Mouse (Mus musculus): ENCODE measurements at regions not wholly inside any gene's neighbourhood (a gene's known extent, or its start where the extent isn't known, plus 50 kb on each side); places are given as distances from the start of the nearest gene placed in this dataset.
"Not testable (repeated sequence)": the region's sequence is repeated elsewhere in the genome, so short reads cannot be mapped to it uniquely, and the experiment has no call there.

DNA sequence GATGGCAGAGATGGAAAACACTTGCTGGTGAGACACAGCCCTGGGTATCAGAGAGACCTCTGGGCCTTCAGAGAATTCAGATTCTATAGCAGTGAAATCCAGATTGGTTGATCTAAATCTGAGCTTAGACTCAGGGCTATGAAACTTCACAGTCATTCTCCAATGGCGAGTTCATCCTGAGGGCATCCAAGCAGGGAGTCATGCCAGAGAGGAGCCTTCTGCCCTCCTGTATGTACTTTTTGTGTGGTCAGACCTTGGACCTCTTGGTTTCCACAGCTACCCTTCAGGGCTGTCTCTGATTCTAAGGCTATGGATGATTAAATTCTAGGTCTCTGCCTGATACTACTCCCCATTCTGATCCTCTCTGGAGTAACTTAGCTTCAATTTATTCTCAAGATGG lies 122.0 kb upstream of the Mettl15 start:
- no peak for DNase-seq (ENCODE audit: low spot score)

DNA sequence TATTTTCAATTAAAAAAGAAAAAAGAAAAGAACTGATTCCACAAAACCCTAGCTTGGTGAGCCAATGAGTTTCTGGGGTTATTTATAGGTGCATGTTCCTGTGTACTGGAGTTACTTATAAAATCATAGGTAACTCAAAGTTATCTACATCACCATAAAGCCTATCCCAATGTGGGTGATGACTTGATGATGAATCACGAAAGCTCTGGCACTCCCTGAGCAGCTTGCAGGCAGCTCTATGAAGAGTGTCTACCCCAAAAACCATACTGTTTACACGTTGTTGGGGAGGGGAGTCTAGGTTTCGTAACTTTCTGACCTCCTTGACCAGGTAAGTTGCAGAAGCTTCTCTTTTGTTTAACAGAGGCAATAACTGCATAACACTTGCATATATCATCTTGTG lies 123.7 kb upstream of the Mettl15 start:
- DNase-seq (ENCODE audit: low spot score) = no peak

DNA sequence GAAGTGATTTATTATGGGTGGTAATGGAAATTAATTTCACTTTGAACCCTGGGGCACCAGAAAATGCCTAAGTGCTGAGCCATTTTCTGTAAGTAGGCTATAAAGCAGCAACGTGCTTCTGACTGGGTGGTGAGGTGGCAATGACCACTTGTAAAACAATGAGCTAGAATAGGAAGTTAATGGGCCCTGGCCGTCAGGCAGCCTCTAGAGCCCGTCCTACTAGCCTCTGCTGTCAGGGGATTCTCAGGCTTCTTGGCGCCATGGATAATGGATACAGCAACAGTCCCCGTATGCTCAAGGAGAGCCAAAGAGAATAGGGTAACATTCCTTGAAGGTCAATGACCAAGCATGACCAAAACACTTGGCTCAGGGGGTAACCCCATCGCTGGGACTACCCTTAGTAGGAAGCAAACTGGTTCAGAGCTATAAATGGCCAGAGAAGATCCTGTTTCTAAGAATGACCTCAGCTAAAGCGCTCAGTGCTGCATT lies 126.1 kb upstream of the Mettl15 start:
- DNase-seq (ENCODE audit: low spot score) = no peak

DNA sequence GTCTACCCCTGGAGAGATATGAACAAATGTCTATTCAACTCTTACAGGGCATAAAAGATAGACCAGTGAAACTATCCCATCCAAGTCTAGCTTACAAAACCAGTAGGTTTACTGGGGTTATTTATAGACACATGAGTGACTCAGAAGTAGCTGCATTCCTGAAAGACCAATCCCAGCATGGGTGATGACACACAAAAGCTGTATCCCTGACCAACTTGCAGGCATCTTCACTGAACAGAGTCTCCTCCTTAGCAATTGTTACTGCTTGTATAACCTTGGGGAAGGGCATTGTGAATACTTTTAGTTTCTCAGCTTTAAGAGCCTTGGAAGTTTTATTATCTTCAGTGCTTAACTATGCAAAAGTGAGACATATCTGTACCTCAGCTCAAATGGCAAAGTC lies 139.6 kb upstream of the Mettl15 start:
- no peak for DNase-seq (ENCODE audit: low spot score)

DNA sequence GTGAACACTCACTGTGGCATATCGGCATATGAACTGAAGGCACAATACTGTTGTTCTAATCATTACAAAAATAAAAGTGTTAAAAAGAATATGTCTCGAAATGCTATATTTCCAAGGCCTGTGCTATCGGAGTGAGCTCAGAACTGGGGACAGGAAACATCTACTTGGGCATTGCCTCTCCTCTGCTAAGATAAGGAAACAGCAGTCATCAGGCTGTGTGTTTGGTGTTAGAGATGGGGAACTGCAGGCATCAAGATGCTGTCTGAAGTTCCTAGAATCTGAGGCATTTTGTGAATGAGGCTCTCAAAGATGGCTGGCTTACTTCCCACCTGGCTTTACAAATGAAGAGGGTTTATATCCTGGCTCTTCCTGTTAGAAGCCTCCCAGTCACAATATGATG lies 150.6 kb upstream of the Mettl15 start:
- no peak for DNase-seq (ENCODE audit: low spot score)

DNA sequence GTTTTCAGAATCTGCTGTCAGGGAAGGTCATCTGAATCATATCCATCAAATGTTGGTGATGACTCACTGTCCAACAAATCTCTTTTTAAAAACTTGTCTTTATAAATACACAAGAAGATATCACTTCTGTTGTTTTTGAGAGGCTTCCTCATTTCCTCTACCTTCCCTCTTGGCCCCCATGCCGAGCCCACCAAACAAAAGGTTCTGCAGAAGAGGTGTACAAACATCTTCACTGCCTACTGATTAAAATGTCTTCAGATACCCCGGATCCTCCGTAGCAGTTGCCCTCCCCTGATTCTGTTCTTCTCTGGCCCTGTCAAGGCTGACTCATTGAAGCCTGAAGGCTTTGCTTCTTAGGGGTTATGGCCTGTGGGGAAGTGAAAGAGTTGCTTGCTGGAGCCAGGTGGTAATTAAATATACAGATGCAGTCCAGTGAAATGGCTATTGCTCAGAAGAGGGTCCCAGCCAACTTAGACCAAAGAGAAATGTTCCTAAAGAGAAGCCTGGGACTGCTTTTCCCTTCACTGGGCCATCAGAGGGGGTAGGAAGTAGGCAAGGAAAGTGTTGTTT lies 162.1 kb upstream of the Mettl15 start:
- DNase-seq (ENCODE audit: low spot score) = no peak

DNA sequence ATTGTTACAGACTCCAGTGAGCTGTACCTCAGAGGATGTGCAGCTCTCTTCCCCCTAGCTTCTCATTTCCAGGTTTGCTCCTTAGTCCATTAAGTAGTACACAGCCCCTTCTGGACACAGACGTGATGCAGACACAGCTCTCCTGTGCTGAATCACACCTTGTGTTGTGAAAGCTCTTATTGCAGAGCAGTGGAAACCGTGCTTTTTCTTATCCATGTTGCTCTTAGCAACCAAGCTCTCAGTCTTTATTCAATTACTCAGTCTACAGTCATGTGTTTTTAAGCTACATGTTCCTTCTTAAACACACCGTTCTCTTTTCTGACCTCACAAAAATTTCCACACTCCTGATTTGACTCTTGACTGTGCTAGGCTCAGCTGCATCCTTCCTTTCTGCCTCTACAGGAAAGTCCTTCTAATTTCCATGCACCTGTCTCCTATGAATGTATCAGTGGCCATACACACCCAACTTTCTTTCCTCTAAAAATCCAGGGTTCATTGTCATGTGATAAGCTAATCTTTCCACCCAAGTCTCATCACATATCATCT lies 163.0 kb upstream of the Mettl15 start:
- DNase-seq (ENCODE audit: low spot score) = no peak

DNA sequence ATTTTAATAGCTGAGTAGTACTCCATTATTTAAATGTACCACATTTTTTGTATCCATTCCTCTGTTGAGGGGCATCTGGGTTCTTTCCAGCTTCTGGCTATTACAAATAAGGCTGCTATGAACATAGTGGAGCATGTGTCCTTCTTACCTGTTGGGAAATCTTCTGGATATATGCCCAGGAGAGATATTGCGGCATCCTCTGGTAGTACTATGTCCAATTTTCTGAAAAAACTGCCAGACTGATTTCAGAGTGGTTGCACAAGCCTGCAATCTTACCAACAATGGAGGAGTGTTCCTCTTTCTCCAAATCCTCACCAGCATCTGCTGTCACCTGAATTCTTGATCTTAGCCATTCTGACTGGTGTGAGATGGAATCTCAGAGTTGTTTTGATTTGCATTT lies 181.7 kb upstream of the Mettl15 start:
- DNase-seq (ENCODE audit: low spot score) = not testable (repeated sequence)

DNA sequence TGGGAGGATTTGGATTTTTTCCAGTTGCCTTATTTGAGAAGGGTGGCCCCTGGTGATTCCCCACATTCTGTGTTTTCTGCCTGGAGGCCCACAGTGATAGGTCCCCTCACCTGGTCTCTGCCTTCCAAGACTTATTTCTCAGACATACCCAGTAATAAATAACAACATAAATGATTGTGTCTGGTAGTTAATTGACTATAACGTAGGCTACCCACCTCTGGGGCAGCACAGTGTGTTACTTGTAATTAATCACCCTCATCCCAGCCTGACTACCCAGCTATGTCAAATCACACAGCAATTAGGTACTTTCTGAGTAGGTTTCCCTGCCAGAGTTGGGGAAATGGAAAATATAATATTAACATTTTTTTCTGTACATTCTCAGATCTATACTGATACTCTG lies 190.2 kb upstream of the Bdnf start:
- DNase-seq (ENCODE audit: low spot score) = no peak

DNA sequence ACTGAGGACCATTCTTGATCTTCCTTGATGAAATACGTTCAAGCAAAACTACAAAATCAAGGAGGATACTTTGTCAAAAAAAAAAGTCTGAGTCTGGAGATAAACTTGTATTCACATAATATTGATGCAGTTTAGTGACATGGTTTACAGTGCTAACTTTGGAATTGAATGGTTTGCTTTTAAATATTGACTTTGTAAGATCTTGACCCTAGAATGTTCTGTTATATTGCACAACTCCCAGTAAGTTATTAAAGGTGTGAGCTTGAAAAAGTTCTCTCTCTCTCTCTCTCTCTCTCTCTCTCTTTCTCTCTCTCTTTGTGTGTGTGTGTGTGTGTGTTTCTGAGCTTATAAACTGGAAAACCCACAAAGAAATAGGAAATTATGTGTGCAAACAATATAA lies 186.9 kb upstream of the Bdnf start:
- DNase-seq (ENCODE audit: low spot score) = no peak

DNA sequence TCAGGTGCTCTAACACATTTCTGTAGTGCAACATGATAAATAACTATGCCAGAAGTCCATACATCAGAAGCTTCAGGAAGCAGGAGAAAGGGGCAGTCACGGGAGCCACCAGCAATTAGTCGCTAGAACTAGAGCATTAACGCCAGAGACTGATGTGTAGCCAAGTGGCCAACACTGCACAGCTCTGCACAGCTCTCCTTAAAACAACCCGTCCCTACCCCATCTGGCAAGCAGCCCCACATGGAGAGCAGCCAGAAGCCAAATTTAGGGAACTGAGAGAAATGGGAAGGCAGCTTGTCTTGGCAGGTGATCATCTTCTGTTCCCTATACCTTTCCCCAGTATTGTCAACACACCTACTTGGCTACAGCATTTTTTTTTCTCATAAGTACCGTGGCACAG lies 172.3 kb upstream of the Bdnf start:
- no peak for DNase-seq (ENCODE audit: low spot score)

DNA sequence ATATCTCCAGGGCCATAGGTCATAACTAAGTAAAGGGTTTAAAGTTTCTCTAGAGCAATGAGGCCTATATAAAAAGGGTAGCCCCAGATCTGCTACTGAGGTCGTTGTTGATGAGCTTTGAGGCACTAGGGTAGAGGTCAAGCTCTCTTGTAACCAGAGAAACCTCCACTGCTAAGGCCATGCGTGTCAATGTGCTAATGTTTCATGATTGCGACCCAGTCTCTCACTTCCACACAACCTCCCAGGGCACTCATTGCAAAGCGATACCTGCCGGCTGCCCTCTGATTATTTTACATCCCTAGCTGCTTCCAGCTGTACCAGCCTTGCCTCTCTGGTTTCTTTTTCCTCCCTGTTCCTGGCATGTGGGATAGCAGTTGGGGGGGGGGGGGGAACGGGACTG lies 169.6 kb upstream of the Bdnf start:
- no peak for DNase-seq (ENCODE audit: low spot score)

DNA sequence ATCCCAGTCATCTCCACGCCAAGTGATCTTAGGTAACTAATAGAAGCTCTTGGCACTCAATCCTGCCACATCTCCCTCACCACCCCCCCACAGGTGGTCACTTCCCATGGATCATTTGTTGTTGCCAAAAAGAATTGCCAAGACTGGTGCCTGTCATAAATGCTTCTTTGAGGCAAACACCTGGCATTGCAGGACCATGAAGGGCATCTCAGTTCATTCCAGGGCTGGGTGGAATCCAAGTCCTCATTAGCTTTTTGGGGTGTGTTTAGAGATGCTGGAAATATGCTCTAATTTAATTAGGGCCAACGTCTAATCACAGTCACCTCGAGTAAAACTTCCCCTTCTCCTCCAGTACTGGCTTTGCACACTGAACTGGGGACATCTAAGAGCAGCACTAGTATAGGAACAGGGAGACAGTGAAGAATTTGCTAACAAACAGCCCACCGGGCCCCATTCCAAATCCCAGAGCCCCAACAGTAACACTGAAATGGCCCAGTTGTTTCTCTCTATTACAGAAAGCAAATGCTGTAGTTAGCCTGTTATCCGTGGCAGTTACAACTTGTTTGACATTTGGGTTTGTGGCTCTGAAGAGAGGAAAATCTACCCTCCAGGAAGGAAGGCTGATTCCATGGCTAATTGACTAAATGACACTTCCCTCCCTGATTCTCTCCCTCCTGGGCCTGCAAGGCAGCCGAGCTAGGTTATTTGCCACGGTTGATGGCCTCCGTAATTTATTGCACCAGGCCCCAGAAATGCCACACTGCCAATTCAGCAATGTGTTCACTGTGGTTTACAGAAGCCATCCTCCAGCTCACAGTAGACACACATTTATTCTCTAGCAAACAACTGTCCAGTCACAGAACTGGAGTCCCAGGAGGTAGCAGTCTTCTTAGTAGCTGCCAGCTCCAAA lies 164.2 kb upstream of the Bdnf start:
- peak; percentile 2 for DNase-seq (ENCODE audit: low spot score)

DNA sequence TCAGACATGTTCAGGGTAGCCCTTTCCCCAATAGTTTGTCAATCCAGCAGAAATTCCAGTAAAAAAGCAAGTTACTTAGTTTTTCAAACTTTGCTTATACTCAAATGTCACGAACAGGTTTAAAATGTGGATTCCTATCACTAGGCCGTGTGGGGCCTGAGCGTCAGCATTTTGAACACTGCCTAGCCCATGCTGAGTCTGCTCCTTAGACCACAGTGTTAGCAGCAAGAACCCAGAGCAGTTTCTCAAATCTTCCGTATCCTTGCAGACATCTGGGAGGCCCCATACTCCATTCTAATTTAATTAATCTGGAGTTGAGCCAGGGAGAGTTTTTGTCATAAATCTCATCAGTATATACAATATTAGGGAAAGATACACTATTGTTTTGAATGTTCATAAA lies 163.4 kb upstream of the Bdnf start:
- DNase-seq (ENCODE audit: low spot score) = no peak

DNA sequence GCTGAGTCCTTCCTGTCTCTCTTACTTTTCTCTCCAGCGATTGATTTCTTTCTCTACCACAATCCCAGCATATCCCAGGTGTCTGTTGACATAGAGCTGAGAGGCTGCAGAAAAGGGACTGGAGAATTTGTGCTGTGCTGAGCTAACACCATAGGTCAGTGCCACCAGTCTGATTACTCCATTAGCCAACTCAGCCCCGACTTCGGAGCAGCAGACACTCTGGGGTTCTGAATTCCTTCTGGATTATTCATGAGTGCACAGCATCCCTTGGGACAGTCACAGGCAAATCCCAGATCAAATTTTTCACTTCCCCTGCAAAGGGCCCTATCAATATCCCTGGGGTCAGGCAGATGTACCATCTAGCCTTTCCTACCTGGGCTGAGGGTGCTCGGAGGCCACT lies 155.2 kb upstream of the Bdnf start:
- DNase-seq (ENCODE audit: low spot score) = no peak

DNA sequence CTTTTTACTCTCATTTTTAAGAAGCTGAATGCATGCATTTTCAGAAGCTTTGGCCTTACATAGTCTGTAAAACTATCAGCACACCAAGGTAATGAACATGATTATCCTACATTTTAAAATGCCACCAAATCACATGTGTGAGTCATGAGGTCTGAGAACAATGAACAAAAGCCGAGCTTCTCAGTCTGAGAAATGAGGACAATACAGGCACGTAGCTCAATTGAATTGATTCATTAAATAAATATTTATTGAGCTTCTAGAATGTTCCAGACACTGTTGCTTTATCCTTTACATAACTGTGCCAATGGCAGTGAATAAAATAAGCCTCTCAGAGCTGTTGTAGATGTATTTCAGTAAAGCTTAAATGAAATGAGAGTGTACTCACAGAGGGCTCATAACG lies 154.0 kb upstream of the Bdnf start:
- DNase-seq (ENCODE audit: low spot score) = no peak

DNA sequence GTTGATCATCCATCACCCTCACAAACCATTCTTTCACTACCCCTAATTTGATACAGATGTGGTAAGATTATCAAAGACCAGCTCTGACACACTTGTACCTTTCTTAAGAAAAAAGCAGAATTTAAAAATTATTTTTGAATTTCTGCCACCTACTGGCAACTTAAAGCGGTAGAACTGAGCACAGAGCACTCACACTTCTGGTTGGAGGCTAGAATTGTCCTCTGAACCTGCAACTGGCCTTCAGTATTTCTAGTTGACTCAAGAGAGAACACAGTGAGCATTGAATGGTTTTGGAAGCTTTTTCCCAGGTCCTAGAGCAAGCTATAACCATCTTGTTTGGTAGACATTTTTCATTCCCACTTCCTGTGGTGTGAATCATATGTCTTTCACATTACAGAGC lies 135.0 kb upstream of the Bdnf start:
- no peak for DNase-seq (ENCODE audit: low spot score)

DNA sequence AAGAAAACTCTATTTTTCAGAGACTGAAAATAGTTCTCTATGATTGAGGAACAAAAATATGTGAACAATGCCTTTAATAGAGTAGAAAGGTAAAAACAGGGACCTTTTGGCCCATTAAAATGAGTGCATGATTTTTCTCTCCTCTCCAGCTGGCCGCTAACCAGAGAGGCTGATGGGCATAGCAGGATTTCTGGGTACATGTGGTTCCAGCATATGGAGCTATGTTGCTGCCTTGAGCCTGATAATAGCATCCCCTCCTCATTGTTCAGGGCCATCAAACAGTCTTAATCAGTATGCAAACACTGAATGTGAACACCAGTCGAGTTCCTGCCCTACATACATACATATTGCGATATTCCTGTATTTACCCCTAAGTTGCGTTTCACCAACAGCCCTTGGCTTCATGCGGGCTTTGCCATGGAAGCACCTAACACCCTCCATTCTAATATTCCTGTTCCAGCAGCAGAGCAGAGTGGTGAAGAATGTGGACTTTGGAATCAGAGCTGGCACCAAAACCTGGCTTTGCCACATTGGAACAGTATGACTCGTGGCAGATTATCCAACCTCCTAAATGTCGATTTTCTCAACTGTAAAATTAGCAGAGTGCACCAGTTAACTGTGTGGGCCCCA lies 127.9 kb upstream of the Bdnf start:
- DNase-seq (ENCODE audit: low spot score) = no peak

DNA sequence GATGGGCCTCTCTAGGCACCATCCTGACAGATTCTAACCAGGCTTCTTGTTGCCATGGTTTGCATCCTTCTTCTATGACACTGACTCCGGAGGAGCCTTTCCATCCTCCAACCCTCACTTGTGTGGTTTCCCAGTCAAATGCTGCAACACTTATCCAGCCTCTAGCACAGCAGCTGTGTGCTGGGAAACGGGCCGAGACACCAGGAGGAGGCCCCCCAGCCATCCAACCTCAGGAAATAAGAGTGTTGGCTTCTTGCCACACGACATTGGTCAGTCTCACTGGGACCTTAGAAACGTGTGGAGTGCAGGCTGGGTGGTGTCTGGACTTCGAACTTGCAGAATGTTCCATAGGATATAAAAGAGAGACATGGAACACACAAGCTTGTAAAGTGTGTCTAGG lies 119.9 kb upstream of the Bdnf start:
- DNase-seq (ENCODE audit: low spot score) = no peak

DNA sequence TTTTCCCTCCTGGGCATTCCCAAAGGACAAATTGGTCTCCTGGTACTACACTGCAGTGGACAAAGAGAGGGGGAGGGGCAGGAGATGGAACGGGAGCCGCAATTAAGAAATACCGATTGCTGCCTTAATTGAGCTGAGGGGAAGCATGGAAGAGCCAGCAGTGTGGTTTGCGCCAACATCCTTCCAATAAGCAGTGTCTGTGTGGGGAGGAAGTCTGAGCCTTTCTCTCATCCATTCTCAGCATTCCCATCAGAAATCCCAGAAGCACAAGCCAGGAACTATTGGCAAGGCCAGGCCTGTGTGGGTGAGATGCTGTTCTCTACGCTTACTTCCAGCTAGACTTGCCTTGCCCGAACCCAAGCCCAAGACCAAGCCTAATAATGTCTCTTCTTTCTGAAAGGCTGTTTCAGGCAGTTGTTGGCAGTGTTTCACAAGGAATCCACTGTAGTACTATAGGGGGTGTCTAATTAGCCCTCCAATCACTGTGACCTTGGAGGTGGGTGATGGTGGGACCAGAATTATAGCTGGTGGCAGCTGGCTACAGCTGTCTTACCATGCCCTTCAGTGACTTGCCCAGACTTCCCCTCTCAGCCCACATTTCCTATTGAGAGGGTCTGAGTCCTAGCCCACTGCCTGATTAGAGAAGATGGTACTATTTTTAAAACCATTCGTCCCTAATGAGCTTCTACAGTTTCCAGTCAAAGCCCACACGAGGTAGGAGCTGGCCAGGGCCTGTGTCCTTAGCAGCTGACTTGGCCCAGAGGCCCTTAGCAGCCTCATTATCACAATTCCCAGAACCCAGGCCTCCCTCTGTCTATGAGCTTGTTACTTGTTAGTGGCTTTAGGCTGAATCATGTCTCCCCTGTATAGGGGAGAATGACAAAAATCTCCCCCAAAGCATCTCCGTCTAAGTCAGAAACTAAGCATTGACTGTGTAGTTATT lies 115.1 kb upstream of the Bdnf start:
- DNase-seq (ENCODE audit: low spot score) = no peak

DNA sequence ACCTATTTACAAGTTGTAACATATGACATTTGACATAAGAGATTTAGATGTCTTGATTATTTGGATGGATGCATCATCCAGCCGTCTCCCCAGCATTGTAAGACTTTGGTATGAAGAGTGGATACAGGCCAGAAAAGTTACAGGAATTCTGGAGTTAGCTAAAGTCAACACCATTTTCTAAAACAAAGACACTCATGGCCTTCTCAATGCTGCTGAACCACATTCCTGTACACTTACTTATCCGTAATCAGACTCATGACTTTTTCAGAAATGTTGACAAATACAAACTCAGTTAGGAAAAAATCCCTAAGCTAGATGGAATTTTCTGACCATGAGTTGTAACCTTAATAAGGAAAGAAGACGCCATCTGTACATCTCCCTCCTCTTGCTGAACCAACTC lies 111.5 kb upstream of the Bdnf start:
- no peak for DNase-seq (ENCODE audit: low spot score)

DNA sequence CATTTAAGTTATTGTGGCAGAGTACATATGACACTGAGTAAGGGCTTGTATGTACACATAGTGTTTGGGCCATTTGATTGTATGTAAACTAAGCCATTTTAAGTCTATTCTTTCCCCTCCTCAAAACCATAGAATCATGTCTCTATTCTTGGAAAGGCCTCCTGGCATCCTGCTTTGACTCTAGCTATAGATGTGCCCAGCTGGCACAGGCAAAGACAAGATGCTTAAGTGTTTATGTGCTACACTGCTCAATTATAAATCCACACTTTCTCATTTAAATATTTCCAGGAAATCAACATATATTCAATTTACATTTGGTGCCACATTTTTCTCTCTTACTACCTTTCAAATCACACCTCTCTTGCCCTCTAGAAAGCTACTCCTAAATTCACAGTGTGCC lies 97.6 kb upstream of the Bdnf start:
- no peak for DNase-seq (ENCODE audit: low spot score)

All from yolk sac, embryonic 10.5 days (tissue).